Mouse (Mus musculus): Measurements from ENCODE around the gene Slc44a3. TPM values are rescaled to one million over a fixed set of nuclear protein-coding genes. Genes with fewer than 3 reads are reported as not detected.
A peak's percentile ranks its signal among the peaks of the same experiment; 100 is the strongest.

Gene Slc44a3
- polyA plus RNA-seq, 1 experiment from 2014 or later: 0.97 TPM

GRCm38 (mm10) chr3:121521633-121522125 is 10.5 kb downstream of the Slc44a3 start:
- Histone ChIP-seq H3K4me3 (no peak overlapping the region), H3K9me3 (replicated peaks) (no peaks in the 10 kb centered on the region), H3K27ac (no peak overlapping the region), H3K9ac (no peak overlapping the region), H3K4me1 (peaks cover 5% of the 10 kb centered on the region; the same call in 1 of the 2 replicates), H3K36me3 (no peaks in the 10 kb centered on the region), H3K27me3 (no peaks in the 10 kb centered on the region), H3K4me2 (replicated peaks) (no peak overlapping the region)
- WGBS: 80% methylated on average over 10 of the region's 10 CpGs
- no peak for ATAC-seq (ENCODE audit: low FRiP score)

DNA sequence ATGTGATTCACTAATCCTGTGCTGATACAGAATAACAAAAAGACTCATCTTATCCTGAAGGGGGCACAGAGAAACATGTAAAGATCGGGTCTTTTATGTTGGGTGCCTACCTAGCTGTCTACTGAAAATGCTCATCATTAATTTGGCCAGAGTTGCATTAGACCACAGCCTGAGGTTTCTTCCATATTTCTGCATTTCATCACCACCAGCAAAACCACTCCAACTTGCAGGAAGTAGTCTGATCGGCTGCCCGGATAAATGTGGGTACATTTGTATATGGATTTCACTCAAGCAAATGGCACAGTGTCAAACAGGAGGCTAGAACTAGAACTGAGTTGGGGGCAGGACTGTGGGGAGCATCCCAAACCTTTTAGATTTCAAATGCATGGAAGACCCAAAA is 11.1 kb downstream of the Slc44a3 start:
- H3K4me3 ChIP-seq: no peak overlapping the region
- H3K27me3 ChIP-seq: no peaks in the 10 kb centered on the region
- no peaks in the 10 kb centered on the region for H3K36me3 ChIP-seq
- no peak overlapping the region for H3K27ac ChIP-seq
- ATAC-seq (ENCODE audit: low FRiP score): no peak
- H3K4me2 ChIP-seq (replicated peaks): no peak overlapping the region
- no peaks in the 10 kb centered on the region for H3K9me3 ChIP-seq (replicated peaks)
- 95% methylated on average over 3 of the region's 3 CpGs for WGBS
- peaks cover 5% of the 10 kb centered on the region; the same call in 1 of the 2 replicates for H3K4me1 ChIP-seq
- no peak overlapping the region for H3K9ac ChIP-seq

DNA sequence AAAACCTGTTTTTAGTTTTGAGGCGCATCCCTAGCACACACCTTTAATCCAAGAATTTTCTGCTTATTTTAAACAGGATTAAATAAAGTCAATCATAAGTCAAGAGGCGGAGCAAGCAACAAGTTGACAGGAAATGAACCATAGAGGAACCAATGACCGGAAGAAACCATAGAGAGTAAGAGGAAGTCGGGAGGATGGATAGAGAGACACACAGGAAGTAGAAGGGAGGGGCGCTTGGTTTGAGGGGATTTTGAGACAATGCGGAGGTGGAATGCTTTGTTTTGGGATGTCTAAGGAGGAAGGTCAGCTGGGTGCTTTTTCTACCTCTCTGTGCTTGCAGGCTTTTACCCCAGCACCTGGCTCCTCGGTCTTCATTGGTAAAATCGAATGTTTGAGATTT is 15.2 kb downstream of the Slc44a3 start:
- no peak overlapping the region for H3K4me3 ChIP-seq
- no peaks in the 10 kb centered on the region for H3K27me3 ChIP-seq
- ATAC-seq (ENCODE audit: low FRiP score): no peak
- no peak overlapping the region for H3K9ac ChIP-seq
- H3K27ac ChIP-seq: no peak overlapping the region
- H3K36me3 ChIP-seq: no peaks in the 10 kb centered on the region
- H3K4me2 ChIP-seq (replicated peaks): no peak overlapping the region
- 0 out of 2 replicates have a peak, but pooled peaks cover 2% of the 10 kb centered on the region for H3K4me1 ChIP-seq
- 93% methylated on average over 8 of the region's 8 CpGs for WGBS
- no peaks in the 10 kb centered on the region for H3K9me3 ChIP-seq (replicated peaks)

GRCm38 (mm10) chr3:121509141-121509540 is 23.1 kb downstream of the Slc44a3 start:
- Histone ChIP-seq H3K4me2 (replicated peaks) (no peak overlapping the region), H3K9ac (no peak overlapping the region), H3K4me1 (peaks cover 7% of the 10 kb centered on the region), H3K4me3 (no peak overlapping the region), H3K27me3 (no peaks in the 10 kb centered on the region), H3K9me3 (replicated peaks) (no peaks in the 10 kb centered on the region), H3K36me3 (no peaks in the 10 kb centered on the region), H3K27ac (no peak overlapping the region)
- ATAC-seq (ENCODE audit: low FRiP score): no peak
- 64% methylated on average over 5 of the region's 5 CpGs for WGBS

DNA sequence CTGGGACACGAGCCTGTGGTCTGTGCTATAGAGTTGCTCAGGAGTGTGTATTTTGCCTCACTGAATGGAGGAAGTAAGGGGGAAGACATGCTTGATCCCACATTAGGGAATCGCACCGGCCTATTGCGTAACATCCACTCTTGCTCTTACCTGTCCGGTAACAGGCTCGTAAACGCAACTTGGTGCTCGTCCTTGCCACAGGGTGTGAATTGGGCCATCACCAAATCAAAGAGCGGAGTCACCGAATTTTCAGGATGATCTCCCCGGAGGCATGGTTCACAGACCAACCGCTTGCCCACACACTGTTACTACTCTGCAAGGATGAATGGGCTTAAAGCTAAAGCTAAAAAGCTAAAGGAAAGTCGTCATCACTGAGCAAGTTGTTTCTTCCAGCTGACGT is 24.5 kb downstream of the Slc44a3 start:
- H3K4me2 ChIP-seq (replicated peaks): no peak overlapping the region
- H3K9me3 ChIP-seq (replicated peaks): no peaks in the 10 kb centered on the region
- no peak overlapping the region for H3K4me3 ChIP-seq
- peaks cover 7% of the 10 kb centered on the region for H3K4me1 ChIP-seq
- H3K27me3 ChIP-seq: no peaks in the 10 kb centered on the region
- WGBS: 95% methylated on average over 14 of the region's 14 CpGs
- H3K27ac ChIP-seq: no peak overlapping the region
- H3K36me3 ChIP-seq: no peaks in the 10 kb centered on the region
- no peak for ATAC-seq (ENCODE audit: low FRiP score)
- no peak overlapping the region for H3K9ac ChIP-seq

DNA sequence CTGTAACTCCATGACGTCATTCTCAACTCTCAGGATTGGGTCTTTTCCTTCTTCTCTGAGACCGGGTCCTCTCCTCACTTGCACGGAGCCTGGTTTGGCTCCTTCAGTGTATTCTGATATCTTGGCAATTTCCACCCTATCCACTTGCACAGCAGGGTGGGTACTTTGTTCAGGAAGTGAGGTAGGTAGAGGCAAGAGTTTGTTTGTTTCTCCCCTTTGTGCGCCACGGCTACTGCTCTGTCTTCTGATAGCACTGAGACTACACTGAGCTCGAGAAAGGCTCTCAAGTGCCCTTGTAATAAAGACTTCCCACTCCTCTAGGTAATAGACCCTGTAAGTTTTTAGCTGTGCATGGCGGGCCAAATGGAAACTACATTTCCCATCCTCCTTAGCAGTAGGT is 25.4 kb downstream of the Slc44a3 start:
- no peak overlapping the region for H3K27ac ChIP-seq
- 89% methylated on average over 7 of the region's 7 CpGs for WGBS
- H3K4me3 ChIP-seq: no peak overlapping the region
- H3K4me2 ChIP-seq (replicated peaks): no peak overlapping the region
- no peak overlapping the region for H3K9ac ChIP-seq
- H3K9me3 ChIP-seq (replicated peaks): no peaks in the 10 kb centered on the region
- H3K4me1 ChIP-seq: peaks cover 7% of the 10 kb centered on the region
- no peaks in the 10 kb centered on the region for H3K27me3 ChIP-seq
- no peaks in the 10 kb centered on the region for H3K36me3 ChIP-seq
- no peak for ATAC-seq (ENCODE audit: low FRiP score)

- Histone ChIP-seq H3K36me3 (no peaks in the 10 kb centered on the region), H3K9ac (no peak overlapping the region), H3K4me3 (no peak overlapping the region), H3K9me3 (replicated peaks) (no peaks in the 10 kb centered on the region), H3K4me1 (peaks cover 7% of the 10 kb centered on the region), H3K27me3 (no peaks in the 10 kb centered on the region), H3K4me2 (replicated peaks) (no peak overlapping the region), H3K27ac (no peak overlapping the region)
- ATAC-seq (ENCODE audit: low FRiP score): no peak
- WGBS: 88% methylated on average over 8 of the region's 8 CpGs
These were observed 26.0 kb downstream of the Slc44a3 start for GRCm38 (mm10) chr3:121506175-121506574.

- WGBS: 54% methylated on average over 8 of the region's 8 CpGs
- Histone ChIP-seq H3K4me1 (peaks cover 7% of the 10 kb centered on the region), H3K9ac (no peak overlapping the region), H3K27me3 (no peaks in the 10 kb centered on the region), H3K4me2 (replicated peaks) (no peak overlapping the region), H3K4me3 (no peak overlapping the region), H3K27ac (no peak overlapping the region), H3K9me3 (replicated peaks) (no peaks in the 10 kb centered on the region), H3K36me3 (no peaks in the 10 kb centered on the region)
- ATAC-seq (ENCODE audit: low FRiP score): peak; percentile 68
These were observed 27.2 kb downstream of the Slc44a3 start for GRCm38 (mm10) chr3:121504927-121505487.

DNA sequence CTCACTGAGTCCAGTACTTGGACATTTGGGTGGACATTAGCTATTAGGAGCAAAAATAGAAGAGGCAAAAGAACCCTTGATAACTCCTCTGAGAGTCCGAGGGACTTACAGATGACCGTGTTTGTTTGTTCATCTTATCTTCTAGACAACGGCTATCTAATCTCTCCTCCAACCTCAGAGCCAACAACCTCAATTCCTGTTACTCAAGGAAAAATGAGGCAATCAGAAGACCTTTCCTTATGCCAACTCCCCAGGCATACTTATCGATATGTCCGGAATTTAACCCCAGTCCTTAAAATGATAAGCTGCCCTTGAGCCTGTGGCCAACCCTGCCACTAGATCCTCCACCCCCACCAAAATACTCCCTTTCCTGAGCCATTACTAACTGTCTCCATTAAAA is 31.5 kb downstream of the Slc44a3 start:
- no peaks in the 10 kb centered on the region for H3K27me3 ChIP-seq
- 93% methylated on average over 5 of the region's 5 CpGs for WGBS
- peaks cover 5% of the 10 kb centered on the region for H3K4me1 ChIP-seq
- H3K9ac ChIP-seq: no peak overlapping the region
- H3K4me2 ChIP-seq (replicated peaks): no peak overlapping the region
- no peaks in the 10 kb centered on the region for H3K9me3 ChIP-seq (replicated peaks)
- H3K4me3 ChIP-seq: no peak overlapping the region
- no peak for ATAC-seq (ENCODE audit: low FRiP score)
- no peaks in the 10 kb centered on the region for H3K36me3 ChIP-seq
- no peak overlapping the region for H3K27ac ChIP-seq

GRCm38 (mm10) chr3:121500225-121500624 is 32.0 kb downstream of the Slc44a3 start:
- Histone ChIP-seq H3K27ac (no peak overlapping the region), H3K9ac (no peak overlapping the region), H3K4me2 (replicated peaks) (no peak overlapping the region), H3K27me3 (no peaks in the 10 kb centered on the region), H3K4me3 (no peak overlapping the region), H3K36me3 (no peaks in the 10 kb centered on the region), H3K4me1 (peaks cover 5% of the 10 kb centered on the region), H3K9me3 (replicated peaks) (no peaks in the 10 kb centered on the region)
- WGBS: 67% methylated on average over 10 of the region's 10 CpGs
- ATAC-seq (ENCODE audit: low FRiP score): no peak

DNA sequence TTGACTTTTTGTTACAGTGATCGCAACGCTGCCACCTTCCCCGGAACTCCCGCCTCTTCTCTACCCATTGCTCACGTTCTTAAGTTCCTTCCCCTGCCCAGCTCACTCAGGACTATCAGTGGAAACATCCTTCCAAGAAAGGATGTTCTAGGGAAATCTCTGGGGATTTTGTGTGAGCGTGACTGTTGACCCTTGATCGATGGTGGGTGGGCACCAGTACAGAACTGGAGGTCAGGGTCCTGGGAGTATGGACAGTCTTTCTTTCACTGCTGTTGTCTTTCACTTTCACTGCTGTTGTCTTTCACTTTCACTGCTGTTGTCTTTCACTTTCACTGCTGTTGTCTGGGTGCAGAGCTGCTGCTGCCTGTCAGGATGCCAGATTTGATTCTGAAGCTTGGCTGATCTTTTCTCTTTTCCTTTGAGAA is 38.2 kb downstream of the Slc44a3 start:
- no peaks in the 10 kb centered on the region for H3K36me3 ChIP-seq
- H3K27me3 ChIP-seq: no peaks in the 10 kb centered on the region
- H3K4me3 ChIP-seq: no peak overlapping the region
- peaks cover 19% of the 10 kb centered on the region for H3K4me1 ChIP-seq
- H3K4me2 ChIP-seq (replicated peaks): no peak overlapping the region
- ATAC-seq (ENCODE audit: low FRiP score): no peak
- 86% methylated on average over 7 of the region's 7 CpGs for WGBS
- H3K9ac ChIP-seq: no peak overlapping the region
- H3K9me3 ChIP-seq (replicated peaks): no peaks in the 10 kb centered on the region
- no peak overlapping the region for H3K27ac ChIP-seq

GRCm38 (mm10) chr3:121492026-121492425 is 40.2 kb downstream of the Slc44a3 start:
- no peak overlapping the region for H3K4me3 ChIP-seq
- no peak overlapping the region for H3K9ac ChIP-seq
- no peaks in the 10 kb centered on the region for H3K27me3 ChIP-seq
- no peaks in the 10 kb centered on the region for H3K36me3 ChIP-seq
- no peak for ATAC-seq (ENCODE audit: low FRiP score)
- H3K9me3 ChIP-seq (replicated peaks): no peaks in the 10 kb centered on the region
- WGBS: 57% methylated on average over 5 of the region's 5 CpGs
- H3K4me2 ChIP-seq (replicated peaks): no peak overlapping the region
- peaks cover 20% of the 10 kb centered on the region for H3K4me1 ChIP-seq
- H3K27ac ChIP-seq: no peak overlapping the region

DNA sequence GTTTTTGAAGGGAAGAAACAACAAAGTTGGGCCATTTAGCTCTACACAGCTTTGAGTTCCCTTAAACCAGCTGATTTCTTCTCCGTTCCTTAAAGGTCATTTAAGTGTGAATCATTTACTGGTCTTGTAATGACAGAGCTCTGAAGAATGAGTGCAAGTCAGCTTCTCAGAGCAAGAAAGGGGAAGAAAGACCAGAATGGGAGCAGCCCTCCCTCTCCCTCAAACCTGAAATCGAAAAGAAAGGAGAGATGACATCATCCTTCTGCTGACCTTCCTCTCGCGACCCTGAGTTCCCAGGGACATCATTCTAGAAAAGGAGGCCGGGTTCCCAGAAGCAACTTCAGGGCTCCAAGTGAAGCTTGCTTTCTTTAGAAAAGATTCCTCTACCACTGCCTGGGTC is 41.3 kb downstream of the Slc44a3 start:
- 37% methylated on average over 5 of the region's 5 CpGs for WGBS
- H3K36me3 ChIP-seq: no peaks in the 10 kb centered on the region
- no peak for ATAC-seq (ENCODE audit: low FRiP score)
- no peaks in the 10 kb centered on the region for H3K9me3 ChIP-seq (replicated peaks)
- H3K9ac ChIP-seq: no peak overlapping the region
- no peak overlapping the region for H3K4me2 ChIP-seq (replicated peaks)
- peaks cover 20% of the 10 kb centered on the region for H3K4me1 ChIP-seq
- H3K4me3 ChIP-seq: no peak overlapping the region
- no peaks in the 10 kb centered on the region for H3K27me3 ChIP-seq
- no peak overlapping the region for H3K27ac ChIP-seq

Measured in hindbrain, embryonic 12.5 days (tissue).